Mouse (Mus musculus): ENCODE measurements at regions not wholly inside any gene's neighbourhood (a gene's known extent, or its start where the extent isn't known, plus 50 kb on each side); places are given as distances from the start of the nearest gene placed in this dataset.
A peak's percentile ranks its signal among the peaks of the same experiment; 100 is the strongest.

DNA sequence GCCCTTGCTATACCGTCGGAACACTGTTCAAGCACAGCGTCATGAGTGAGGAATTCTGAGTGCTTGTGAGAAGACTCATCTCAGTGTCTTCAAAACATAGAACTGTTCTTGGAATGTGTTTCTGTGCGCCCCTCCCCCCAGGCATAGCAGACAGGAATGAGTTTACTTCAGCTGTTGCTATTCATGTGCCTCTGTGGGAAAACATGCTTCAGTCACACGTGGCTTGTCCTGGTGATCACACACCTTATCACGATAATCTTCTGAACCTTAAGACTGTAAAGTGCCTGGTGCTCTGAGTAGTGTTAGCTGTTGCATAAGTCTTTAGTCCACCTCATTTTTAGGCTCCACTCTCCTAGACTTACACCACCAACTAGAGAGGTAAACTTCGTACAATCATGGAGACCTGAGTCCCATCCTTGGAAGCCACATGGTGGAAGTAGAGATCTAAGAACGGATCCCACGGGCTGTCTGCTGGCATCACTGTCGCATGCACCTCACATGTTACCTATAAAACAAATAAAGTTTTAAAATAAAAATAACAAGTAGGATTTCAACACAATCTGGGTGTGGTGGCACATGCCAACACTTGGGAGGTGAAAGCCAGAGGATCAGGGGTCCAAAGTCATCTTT, 1143.8 kb downstream of the 4930447A16Rik start:
- DNase-seq (ENCODE audit: low spot score in 2 of 2), result no peak

DNA sequence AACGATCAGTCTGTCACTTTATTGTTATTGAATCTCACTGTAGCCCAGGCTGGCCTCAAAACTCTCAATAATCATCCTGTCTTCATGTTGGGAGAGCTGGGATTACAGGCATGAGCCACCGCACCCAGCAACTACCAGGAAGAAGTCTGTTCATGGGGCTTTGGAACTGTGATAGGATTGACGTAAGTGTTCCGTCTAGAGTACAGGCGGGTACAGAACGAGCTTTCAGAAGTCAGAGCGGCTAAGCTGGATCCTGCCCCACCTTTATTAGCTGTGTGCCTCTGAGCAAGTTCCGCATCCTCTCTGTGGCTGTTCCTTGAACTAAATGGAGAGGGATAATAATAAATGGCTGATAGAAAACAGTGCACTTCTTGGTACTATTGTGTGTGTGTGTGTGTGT, 1144.8 kb downstream of the 4930447A16Rik start:
- no peak for DNase-seq (ENCODE audit: low spot score in 2 of 2)

DNA sequence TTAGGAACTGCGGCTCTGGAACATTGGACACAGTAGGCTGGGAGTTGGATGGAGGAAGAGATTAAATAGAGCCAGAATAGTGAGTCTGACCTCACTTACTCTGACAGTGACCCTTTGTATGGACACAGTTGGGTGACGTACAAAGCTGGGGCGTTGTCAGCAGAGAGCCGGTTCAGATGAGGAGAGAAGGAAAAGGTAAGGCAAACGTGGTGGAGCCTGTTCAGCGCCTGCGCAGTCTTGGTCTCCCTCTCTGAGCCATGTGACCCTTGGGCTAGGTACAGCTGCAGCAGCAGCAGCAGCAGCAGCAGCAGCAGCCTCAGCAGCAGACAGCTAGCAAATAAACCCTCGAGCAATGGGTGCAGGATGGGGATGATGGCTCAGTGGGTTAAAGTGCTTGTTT, 1145.4 kb downstream of the 4930447A16Rik start:
- DNase-seq (ENCODE audit: low spot score in 2 of 2), result no peak

DNA sequence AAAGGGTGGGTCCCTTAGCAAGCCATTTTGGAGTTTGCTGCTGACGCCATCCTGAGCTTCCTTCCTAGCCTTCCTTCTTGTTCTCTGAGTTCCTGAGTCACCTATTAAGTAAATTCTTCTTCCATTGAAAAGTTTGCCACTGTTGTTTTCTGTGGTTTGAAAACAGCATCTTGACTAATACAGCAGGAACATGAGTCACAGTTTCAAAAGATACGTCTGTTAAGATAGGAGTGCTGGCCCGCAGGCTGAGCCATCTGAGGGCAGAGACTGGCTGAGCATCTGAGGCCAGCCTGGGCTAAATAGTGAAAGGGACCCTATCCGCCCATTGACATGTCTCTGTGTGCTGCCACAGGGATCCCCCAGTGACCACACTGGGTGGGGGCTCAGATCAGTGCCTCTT, 1147.3 kb downstream of the 4930447A16Rik start:
- no peak for DNase-seq (ENCODE audit: low spot score in 2 of 2)

DNA sequence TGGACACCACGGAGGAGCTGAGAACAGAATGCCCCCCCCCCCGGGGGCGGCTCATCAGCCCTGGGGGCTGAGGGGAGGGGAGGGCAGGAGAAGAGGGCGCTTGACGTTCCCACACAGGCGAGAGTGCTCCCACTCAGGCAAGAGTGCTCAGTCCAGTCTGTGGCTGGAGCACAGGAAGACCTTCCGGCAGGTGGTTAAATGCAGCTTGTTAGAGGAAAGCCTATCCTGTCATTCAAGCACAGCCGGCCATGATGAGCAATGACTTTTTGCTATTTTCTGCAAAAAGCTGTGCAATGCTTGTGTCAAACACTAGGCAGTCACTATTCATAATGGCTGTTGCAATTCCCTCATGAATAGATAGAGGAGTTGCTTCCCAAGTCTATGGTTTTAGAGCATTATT, 1149.1 kb downstream of the 4930447A16Rik start:
- no peak for DNase-seq (ENCODE audit: low spot score in 2 of 2)

DNA sequence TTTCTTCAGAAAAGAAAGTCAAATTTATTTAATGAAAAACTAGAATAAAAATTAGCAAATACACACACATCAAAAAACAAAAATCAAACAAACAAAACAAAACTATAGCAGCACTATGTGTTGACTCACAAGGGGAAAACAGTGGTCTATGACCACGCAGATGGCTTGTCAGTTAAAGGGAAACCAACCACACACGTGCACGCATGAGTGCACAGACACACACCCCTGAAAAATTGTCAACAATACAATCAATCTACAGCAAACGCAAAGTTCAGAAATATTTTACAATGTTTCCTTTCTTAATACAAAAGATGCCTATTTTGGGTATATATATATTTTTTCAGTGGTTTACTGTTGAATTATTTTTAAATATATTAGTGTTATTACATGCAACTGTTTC, 1149.9 kb downstream of the 4930447A16Rik start:
- DNase-seq (ENCODE audit: low spot score in 2 of 2), result no peak

DNA sequence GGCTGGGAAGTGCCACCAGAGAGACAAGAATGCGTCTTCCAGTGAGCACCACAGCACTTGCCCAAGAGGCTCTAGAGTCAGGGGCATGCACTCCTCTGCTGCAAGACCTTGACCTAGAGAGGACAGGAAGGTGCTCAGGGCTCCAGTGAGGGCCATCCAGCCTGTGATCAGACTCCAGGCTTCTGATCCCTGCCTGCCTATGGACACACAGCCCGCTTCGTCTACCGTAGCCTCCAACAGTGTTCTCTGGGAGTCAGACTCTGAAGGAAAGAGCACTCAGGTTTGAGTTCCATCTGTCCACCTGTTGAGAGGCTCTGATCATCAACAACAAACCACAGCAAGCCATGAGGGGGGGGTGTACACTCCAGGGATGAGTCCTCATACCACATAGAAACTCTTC, 1152.3 kb downstream of the 4930447A16Rik start:
- no peak for DNase-seq (ENCODE audit: low spot score in 2 of 2)

DNA sequence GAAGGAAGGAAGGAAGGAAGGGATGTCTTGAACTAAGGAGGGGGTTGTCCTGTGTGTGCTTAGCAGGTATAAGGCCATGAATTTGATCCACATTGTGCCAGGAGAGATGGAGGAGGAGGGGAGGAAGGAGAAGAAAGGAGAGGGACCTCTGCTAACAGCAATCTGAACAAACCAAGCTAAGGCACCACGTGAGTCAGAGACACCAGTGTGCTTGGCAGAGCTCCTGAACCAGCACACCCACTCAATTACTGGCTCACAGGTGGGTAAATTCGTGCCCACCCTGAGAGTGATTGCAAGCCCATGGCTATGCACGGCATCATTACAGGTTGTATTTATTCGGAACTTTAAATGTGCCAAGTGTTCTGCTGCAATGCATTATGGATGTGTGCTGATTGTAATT, 1154.1 kb downstream of the 4930447A16Rik start:
- DNase-seq (ENCODE audit: low spot score in 2 of 2), result no peak

DNA sequence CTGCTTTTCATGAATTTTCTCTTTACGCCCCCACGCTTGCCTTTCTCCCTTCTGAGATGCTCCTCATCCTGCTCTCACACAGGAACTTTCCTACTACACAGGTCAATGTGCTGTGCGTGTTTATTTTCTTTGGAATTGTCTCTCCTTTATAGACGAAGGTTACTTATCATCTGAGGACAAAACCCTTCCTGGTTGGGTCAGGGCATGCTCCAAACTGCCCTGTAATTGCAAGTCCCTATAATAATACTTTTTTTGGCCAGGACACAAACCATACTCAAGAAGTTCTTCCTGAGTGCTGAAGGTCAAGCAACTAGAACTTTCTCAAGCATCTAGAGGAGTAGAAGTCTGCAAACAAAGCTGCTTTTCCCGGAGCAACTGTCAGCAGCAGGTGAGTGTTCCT, 1158.1 kb downstream of the 4930447A16Rik start:
- DNase-seq (ENCODE audit: low spot score in 2 of 2), result no peak

DNA sequence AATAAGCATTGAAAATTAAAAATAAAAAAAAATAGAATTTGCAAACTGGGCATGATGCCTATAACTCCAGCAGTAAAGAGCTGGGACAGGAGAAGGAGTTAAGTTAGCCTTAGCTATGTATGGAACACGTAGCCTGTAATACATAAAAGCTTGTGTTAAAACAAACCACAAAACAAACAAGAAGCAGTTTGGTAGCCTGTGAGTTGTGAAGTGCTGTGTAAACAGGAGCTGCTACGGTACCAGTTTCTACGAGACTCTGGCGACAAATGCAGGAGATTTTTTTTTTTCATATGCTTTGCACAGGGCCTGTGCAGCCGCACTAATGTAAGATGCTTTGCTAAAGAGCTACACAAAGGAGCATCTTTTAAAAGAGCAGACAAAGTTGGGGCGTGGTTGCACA, 1159.1 kb downstream of the 4930447A16Rik start:
- DNase-seq (ENCODE audit: low spot score in 2 of 2), result no peak

DNA sequence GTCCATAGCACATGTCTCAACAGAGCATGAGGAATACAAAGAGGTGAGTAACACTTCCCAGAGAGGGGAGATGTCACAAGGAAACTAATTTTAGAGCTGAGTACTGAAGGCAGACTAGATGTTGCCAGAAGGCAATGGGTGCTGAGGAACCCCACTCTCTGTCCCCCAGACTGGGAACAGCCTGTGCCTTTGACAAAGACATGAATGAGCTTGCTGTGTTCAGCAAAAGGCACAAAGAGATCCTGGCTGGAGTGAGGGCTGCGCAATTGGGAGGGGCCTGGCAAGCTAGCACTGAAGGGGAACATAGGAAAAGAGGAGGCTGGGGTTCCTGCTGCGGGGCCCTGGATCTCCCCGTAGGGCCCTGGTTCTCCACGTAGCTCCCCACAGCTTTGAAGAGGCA, 1160.3 kb downstream of the 4930447A16Rik start:
- DNase-seq (ENCODE audit: low spot score in 2 of 2), result peak in 1 of 2 experiments; percentile 54

DNA sequence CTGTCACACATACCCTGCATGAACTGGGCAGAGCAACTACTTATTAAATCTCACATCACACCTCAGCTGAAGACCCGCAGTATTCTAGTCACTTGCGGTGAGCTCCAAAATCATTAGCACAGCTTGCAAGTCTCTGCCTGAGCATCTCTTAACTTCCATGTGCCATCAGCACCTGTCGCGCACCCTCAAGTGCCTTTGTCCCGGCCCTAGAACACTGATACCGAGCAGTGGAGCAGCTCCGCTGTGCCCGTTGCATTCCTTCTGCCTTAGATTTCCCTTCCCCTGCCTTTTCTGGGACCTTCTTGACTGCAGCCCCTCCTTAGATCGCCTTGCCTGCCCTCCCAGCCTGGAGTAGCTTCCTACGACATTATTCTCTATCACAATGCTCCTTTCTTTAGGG, 1161.2 kb downstream of the 4930447A16Rik start:
- DNase-seq (ENCODE audit: low spot score in 2 of 2), result no peak

DNA sequence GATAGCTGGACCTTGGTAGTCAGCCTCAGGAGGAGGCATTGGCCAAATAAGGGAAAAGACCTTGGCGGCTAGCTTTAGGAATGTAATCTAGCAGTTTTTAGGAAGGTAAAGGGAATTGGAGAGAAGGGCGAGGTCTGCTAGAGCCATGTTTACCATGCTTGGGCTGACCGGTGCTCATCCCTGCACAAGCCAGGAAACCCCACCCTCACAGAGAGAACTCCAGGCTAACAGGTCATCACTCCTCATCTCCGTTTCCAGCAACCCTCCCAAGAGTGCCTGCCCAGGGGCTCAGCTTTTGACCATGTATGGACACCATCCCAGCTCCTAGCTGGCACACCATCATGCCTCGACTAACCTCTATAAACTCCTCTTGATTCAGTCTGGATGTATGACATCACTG, 1162.9 kb downstream of the 4930447A16Rik start:
- DNase-seq (ENCODE audit: low spot score in 2 of 2), result no peak

DNA sequence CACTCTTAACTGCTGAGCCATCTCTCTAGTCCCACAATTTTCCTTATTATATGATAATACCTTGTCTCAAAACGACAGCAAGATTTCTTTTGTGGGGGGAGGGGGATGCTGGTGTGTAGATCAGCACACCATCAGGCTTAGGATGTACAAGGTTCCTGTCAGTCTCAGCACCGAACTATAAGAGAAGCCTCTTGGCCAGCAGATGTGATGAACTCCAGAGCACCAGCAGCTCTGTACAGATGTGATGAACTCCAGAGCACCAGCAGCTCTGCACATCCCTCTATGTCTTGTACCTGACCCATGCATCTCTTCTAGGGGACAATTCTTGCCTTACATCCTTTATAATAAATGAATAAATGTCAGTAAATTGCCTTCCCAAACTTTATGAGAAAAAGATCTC, 1163.7 kb downstream of the 4930447A16Rik start:
- no peak for DNase-seq (ENCODE audit: low spot score in 2 of 2)

DNA sequence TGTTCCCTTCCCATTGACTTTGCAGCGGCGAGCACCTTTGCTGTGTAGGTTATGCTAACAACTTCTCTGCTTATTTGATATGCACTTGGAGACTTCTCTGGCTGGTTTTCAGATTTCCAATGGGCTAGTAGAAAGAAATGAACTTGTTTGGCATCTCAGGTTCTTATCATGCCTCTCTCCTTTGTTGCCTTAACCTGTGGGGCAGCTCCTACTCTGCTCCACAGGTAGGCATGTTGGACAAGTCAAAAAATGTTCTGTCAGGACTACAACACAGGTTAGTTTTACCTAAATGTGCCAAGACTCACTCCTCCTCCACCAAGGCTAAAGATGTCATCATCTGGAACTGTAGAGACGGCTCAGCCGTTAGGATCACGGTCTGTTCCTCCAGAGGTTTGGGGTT, 1164.3 kb downstream of the 4930447A16Rik start:
- DNase-seq (ENCODE audit: low spot score in 2 of 2), result no peak

DNA sequence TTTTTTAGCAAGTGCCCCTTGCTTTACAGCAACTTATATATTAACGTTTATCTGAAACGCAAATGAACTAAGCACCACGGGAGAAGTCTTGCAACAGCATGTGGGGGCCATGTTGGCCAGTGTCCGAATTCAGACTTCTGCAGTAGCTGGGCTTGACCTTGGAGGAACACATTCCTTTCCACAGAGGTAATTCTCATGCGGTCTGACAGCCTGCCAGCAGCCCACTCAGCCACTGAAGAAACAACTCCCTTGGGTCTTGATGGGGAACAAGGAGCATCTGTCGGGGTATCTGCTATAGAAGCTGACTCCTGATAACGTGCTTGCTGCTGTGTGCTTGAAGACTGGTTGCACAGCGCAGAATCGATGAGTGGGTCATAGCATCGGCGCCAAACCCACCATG, 1168.7 kb downstream of the 4930447A16Rik start:
- DNase-seq (ENCODE audit: low spot score in 2 of 2), result no peak

DNA sequence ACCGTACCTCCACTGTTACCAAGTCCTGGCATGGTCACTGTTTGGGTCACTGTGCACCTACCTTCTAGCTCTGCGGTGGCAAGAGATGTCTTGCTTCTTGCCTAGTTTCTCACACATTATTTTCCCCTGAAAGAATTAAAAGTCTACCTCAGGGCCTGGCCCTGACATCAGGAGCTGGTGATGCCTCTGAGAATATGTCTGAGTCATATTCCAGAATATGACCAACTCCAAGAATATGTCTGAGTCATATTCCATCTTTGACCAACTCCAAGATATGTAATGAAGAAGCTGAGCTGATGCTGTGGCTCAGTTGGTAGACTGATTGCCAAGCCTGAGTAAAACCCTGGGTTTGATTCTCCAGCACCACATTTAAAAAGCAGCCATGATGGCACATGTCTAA, 1169.4 kb downstream of the 4930447A16Rik start:
- DNase-seq (ENCODE audit: low spot score in 2 of 2), result no peak

DNA sequence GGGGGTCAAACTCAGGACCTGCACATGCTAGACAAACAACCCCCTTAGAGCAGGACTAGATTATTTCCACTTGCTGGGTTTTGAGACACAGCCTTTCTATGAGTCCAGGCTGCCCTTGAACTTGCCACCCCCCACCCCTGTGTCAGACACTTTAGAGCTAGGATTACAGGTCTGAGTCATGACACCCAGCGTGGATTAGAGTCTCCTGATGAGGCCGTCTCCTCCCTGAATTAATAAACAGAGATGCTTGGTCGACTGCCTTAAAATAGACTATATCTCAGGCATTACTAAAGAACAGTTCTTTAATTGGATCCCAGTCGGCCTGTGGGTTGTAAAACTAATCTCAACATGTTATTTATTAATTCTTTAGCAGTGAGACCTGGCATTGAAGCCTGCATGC, 1170.5 kb downstream of the 4930447A16Rik start:
- no peak for DNase-seq (ENCODE audit: low spot score in 2 of 2)

DNA sequence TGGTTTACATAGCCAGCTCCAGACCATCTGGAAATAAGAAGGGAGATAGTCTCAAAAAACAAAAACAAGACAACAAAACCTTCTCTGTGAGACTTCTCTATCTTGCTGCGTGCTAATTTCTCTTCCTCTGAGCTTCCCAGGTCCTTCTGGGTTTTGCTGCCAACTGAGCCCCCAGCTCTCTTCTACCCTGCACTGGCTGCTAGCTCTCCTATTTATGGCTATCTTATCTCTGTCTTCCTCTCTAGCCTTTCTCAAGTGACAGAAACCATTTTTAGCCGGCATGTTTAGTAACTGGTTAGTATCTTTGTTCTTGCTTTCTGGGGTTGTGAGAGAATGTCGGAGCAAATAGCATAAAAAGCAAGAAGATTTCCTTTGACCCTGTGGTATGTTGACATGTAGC, 1172.1 kb downstream of the 4930447A16Rik start:
- DNase-seq (ENCODE audit: low spot score in 2 of 2), result no peak

DNA sequence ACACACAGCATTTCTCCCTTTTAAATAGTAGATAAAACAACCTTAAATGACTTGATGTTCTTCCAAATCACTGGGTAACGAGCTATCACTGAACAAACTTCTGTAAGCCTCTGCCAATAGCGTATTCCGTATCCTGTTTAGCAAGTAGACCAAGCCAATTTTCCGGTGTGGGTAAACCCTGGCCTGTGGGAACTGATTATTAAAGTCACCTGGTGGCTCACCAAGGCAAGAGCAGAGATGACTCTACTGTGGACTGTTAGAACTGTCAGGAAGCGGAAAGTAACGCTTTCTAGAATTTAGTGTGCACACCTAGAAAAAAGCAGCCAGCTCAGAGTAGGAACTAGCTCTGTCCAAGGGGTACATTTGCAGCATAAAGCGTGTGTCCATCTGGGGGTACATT, 1176.1 kb downstream of the 4930447A16Rik start:
- no peak for DNase-seq (ENCODE audit: low spot score in 2 of 2)

DNA sequence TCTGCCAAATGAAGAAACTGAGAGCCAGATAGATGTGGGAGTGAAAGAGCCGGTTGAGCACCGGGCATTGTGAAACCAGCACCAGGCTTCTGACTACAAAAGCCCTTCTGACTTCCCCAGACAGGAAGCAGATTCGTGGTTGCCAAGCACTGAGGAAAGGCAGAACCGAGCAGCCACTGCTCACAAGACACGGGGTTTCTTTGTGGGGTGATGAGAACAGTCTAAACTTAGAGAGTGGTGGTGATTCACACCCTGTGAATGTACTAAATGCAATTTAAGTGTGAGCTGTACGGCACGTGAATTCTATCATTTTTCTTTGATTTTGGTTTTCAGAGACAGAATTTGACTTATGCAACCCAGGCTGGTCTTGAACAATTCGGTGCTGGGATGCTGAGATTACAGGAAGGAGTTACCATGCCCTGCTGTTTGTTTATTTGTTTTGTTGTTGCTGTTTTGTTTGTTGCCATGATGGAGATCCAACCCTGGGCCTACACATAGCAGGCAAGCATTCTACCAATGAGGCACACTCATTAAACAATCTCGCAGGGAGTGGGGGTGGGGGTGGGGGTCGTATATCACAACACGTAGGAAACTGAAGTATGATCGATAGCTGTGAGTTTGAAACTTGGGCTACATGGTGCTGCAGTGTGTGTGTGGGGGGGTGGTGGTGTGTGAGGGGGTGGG, 1177.0 kb downstream of the 4930447A16Rik start:
- peak; percentile 62 to 71 for DNase-seq (ENCODE audit: low spot score in 2 of 2)

DNA sequence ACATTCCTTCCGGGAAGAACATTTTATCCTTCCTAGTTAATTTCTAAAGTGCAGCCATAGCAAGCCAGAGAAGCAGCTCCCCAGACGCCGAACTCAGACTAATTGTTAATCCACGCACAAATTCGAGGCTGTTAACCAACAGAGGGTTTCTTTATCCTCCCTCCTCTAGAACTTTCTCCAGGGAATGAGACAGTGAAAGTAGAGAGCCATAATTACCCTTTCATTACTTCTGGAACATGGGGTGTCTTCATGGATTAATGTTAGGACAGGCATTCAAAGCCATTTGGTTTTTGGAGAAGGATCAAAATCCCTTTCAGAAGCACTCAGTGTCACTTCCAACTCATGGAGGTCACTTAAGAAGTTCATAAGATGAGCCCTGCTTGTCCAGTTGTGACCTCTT, 1178.6 kb downstream of the 4930447A16Rik start:
- no peak for DNase-seq (ENCODE audit: low spot score in 2 of 2)

DNA sequence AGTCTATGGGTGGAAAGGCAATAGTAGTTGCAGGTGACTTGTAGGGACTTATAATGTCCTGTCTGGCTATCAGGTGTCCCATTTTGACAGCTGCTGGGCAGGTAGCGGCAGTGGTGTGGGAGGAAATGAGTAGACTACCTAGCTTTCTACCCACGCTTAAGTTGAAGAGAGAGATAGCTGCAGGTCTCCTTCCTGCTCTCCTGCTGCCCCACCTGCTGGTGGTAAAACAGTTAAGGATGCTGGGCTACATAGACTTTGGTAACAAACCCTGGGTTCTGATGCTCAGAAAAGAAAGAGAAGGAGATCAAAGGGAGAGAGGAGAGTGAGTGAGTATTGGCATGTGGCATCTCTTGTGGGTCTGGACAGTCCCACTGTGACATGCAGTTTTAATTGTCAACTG, 1182.0 kb downstream of the 4930447A16Rik start:
- DNase-seq (ENCODE audit: low spot score in 2 of 2), result no peak

All from frontal cortex, postnatal 36 days (tissue).